Mouse (Mus musculus) embryonic fibroblast, embryonic 13.5 days (primary cell): ENCODE results near the gene Rad54l. TPM values are rescaled to one million over a fixed set of nuclear protein-coding genes. Genes with fewer than 3 reads are reported as not detected.
A peak's percentile ranks its signal among the peaks of the same experiment; 100 is the strongest.

Experiments
- H3K27ac ChIP-seq: 2 replicates; pipeline ENCODE4 v1.5.1; 2012; ENCODE audit warnings: low read length, control low read depth, inconsistent platforms; ENCODE audit not compliant: insufficient read depth
- H3K4me1 ChIP-seq: 2 replicates; pipeline ENCODE4 v1.6.1; 2011; ENCODE audit warnings: low read length; ENCODE audit not compliant: control insufficient read depth, insufficient read depth
- H3K4me3 ChIP-seq: 2 replicates; pipeline ENCODE4 v1.5.1; 2011; ENCODE audit warnings: mild to moderate bottlenecking, control low read depth, low read length; ENCODE audit not compliant: insufficient read depth
- CTCF ChIP-seq: IDR thresholded peaks from 2 replicates; pipeline ENCODE4 v1.5.1; 2011; ENCODE audit warnings: mild to moderate bottlenecking, control low read depth, low read length, moderate library complexity, borderline replicate concordance; ENCODE audit not compliant: insufficient read depth
- POLR2A ChIP-seq: IDR thresholded peaks from 2 replicates; pipeline ENCODE4 v1.6.1; 2011; ENCODE audit warnings: low read depth, mild to moderate bottlenecking, control low read depth, low read length, moderate library complexity
- polyA plus RNA-seq: library from polyadenylated mRNA; stranded (reverse); fragments of >200 nt; gene quantifications from 2 replicates; pipeline ENCODE4 v1.2.4, GENCODE M21; 2011; ENCODE audit warnings: low read depth; ENCODE audit not compliant: missing spikeins, insufficient read length

The Rad54l gene
- polyA plus RNA-seq: 7.6 and 12.9 TPM in 2 replicates

DNA sequence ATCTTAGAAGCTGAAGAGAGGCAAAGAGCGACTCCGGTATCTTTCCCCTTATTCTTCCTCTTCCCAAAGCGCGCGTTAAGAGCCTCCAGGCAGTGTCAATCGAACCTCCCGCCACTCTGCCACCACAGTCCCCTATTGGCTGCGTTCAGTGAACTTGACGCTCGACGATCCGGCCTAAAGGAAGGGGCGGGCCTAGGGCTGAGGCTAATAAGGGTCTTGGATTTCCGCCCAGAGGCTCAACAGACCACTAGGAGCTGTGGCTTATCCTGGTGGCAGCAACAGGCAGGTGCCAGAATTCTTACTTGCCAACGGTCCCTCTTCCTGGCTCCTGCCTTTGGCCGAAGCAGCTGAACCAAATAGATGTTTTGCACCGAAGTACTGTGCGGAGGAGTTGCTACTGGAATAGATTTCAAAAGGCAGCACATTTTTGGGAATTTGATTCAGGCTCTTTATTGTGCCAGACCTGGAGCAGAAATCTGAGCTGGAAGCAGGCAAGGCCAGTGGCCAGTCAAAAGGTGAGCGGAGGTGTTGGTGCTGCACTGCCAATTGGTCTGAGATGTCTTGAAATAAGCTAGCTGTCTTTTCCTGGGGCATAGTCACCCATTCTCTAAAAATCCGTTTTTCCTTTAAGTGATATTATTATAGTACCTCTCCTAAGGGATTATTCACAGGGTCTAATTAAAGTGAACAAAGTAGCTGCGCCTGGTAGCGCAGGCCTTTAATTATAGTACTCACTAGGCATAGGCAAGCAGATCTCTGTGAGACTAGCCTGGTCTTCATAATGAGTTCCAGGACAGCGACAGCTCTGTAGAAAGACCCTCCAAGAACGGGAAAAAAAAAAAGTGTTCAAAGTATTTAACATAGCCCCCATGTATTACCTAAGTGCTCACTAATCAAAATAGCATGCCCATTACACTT is at the start of gene Rad54l, which contains the start of gene Pomgnt1:
TSS of gene Rad54l (minus strand) at position 89 of the 918 bp plus-strand sequence.
TSS of gene Pomgnt1 (plus strand) at position 239 of the 918 bp plus-strand sequence.
- no peaks in the 10 kb centered on the region for H3K4me1 ChIP-seq
- no peak within 1 kb of the TSS for H3K27ac ChIP-seq
- peak within 1 kb of the TSS; percentile 84 for H3K4me3 ChIP-seq
- TF ChIP-seq CTCF: no peak
- TF ChIP-seq POLR2A: peak; percentile 68

DNA sequence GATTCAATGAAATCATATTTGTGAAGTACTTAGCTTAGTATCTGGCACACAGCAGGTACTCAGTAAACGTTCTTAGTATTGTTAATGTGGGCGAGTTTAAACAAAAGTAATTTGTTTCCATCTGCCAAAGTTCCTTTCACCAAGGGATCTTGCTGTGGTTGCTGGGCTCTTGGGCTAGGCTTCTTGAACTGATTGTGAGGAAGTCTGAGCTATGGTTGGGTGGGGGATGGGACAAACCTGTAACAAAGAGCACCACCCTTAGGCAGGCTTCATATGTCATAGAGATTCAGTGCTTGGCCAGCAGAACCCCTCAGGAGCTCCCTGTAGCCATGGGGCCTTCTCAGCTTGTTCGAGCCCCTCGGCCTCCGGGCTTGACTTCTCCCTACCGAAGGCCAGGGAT is 49.6 kb upstream of the Rad54l start, which contains the start of the genes 1700042G07Rik and Gm49337:
TSS of gene 1700042G07Rik (plus strand) at position 301 of the 400 bp plus-strand sequence.
TSS of gene Gm49337 (plus strand) at position 313 of the 400 bp plus-strand sequence.
- Histone ChIP-seq H3K4me1 (peaks cover 15% of the 10 kb centered on the region), H3K4me3 (no peak within 1 kb of the TSS), H3K27ac (no peak within 1 kb of the TSS)
- no peak for TF ChIP-seq CTCF
- TF ChIP-seq POLR2A: no peak

GRCm38 (mm10) chr4:116169353-116169672 is 45.8 kb upstream of the Rad54l start:
- TF ChIP-seq CTCF: no peak
- no peak for TF ChIP-seq POLR2A
- peaks cover 15% of the 10 kb centered on the region for H3K4me1 ChIP-seq
- no peak overlapping the region for H3K27ac ChIP-seq
- H3K4me3 ChIP-seq: no peak overlapping the region

DNA sequence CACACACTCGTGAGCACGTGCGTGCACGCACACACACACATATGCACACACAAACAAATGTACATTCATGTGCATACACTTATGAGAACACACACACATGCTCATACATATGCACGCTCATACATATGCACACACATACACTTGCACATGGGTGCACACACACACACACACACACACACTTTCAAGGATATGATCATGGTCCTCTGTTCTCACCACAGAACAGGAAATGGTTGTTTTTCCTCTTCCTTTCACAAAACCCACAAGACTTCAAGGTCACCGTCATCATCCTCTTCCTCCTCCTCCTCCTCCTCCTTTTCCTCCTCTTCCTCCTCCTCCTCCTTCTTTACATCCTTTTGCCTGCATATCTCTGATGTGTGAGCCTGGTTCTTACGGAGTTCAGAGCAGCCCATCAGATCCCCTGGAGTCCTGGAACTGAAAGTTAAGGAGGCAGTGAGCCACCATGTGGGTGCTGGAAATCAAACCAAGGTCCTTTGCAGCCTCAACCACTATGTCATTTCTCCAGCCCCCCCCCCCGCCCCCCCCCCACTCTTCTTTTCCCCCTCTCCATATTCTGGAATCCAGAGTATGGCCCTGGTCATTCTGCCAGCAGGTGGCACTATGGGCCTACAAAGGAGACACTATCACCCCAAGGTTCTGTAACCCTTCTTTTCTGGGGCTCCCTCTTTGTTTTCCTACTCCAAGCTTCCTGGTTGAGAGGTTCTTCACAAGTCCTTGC is 45.3 kb upstream of the Rad54l start:
- Histone ChIP-seq H3K27ac (no peak overlapping the region), H3K4me1 (peaks cover 15% of the 10 kb centered on the region), H3K4me3 (no peak overlapping the region)
- TF ChIP-seq CTCF (peak; percentile 47; the same call in 1 of the 2 replicates), POLR2A (no peak)

DNA sequence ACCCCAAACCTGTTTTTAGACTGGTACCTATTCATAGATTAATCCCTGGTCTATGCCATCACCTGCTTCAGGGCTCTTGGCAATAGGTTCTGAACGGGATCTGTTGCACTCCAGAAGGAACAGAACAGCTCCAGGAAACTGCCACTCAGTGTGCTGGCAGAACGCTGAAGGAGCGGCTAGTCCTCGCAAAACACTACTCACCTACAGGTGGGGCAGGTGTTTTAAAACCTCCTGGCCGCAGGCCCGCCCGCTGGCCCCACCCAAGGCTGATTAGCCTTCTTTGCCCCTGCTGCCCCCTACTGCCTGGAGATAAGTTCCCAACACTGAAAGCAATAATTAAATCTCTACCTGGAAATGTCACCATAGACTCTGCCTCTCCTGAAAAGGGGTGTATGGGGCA is 43.9 kb upstream of the Rad54l start, which contains the start of gene Tspan1:
TSS of gene Tspan1 (minus strand) at position 198 of the 400 bp plus-strand sequence.
- peaks cover 15% of the 10 kb centered on the region for H3K4me1 ChIP-seq
- no peak for TF ChIP-seq CTCF
- TF ChIP-seq POLR2A: no peak
- no peak within 1 kb of the TSS for H3K27ac ChIP-seq

GRCm38 (mm10) chr4:116165708-116166407 is 42.4 kb upstream of the Rad54l start:
- Histone ChIP-seq H3K4me3 (no peak overlapping the region), H3K4me1 (peaks cover 15% of the 10 kb centered on the region), H3K27ac (no peak overlapping the region)
- TF ChIP-seq CTCF: no peak
- no peak for TF ChIP-seq POLR2A

More for the DNA sequence above, 43.9 kb upstream of the Rad54l start, which contains the start of gene Tspan1:
- H3K4me3 ChIP-seq: no peak within 1 kb of the TSS

GRCm38 (mm10) chr4:116164759-116165554 is 41.5 kb upstream of the Rad54l start:
- Histone ChIP-seq H3K27ac (0 out of 2 replicates have a peak overlapping the region, but pooled peaks have one; percentile 13), H3K4me3 (no peak overlapping the region), H3K4me1 (peaks cover 15% of the 10 kb centered on the region)
- TF ChIP-seq POLR2A: no peak; the same call in 1 of the 2 replicates
- no peak for TF ChIP-seq CTCF

DNA sequence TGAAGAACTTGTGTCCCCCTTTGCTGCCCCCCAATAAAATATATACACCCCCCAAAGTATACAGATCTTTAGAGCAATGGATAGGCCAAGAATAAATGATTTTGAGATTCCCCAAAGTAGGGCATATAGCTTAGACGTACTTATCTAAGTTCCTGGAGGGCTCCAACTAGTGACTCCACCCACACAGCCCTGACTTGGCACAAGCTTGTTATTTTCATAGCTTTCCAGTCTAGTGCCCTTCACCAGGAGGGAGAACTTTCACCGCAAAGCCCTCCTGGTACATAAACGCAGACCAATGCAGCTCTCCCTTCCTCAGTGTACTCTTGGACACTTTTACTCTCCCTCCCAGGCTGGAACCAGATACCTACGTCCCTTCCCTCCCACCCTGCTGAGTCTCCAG is 38.7 kb upstream of the Rad54l start:
- Histone ChIP-seq H3K27ac (no peak overlapping the region), H3K4me1 (peaks cover 15% of the 10 kb centered on the region), H3K4me3 (no peak overlapping the region)
- TF ChIP-seq POLR2A: no peak
- no peak for TF ChIP-seq CTCF
